Mouse (Mus musculus): ENCODE measurements around the gene Scd3. TPM values are rescaled to one million over a fixed set of nuclear protein-coding genes. Genes with fewer than 3 reads are reported as not detected.
"Not testable (repeated sequence)": the region's sequence is repeated elsewhere in the genome, so short reads cannot be mapped to it uniquely, and the experiment has no call there.

Gene Scd3
- polyA plus RNA-seq, 1 experiment, result 0.05 TPM

- Histone ChIP-seq H3K4me2 (ENCODE audit: low read depth) (no peak overlapping the region), H3K4me3 (no peak overlapping the region), H3K79me2 (ENCODE audit: control insufficient read depth, insufficient read depth) (no peaks in the 10 kb centered on the region), H3K36me3 (ENCODE audit: control insufficient read depth, insufficient read depth) (no peaks in the 10 kb centered on the region), H3K27me3 (ENCODE audit: control insufficient read depth, insufficient read depth, insufficient read length) (no peaks in the 10 kb centered on the region), H3ac (ENCODE audit: control insufficient read depth, insufficient read length) (no peak overlapping the region)
- TF ChIP-seq REST (IDR thresholded peaks at IDR 0.05; ENCODE audit: insufficient read depth, insufficient read length), result no peak
- TF ChIP-seq USF1 (IDR thresholded peaks at IDR 0.05; ENCODE audit: low read depth), result no peak
- TF ChIP-seq MYOG (IDR thresholded peaks at IDR 0.05; ENCODE audit: control insufficient read depth in 1 of 3, insufficient read depth in 1 of 3, insufficient read length in 2 of 3, low read depth in 2 of 3), result no peak
- TF ChIP-seq POLR2A (IDR thresholded peaks at IDR 0.05; ENCODE audit: insufficient read length, low read depth), result no peak
- TF ChIP-seq CEBPB (IDR thresholded peaks at IDR 0.05; ENCODE audit: insufficient read depth, poor library complexity, severe bottlenecking), result no peak
- no peak for TF ChIP-seq MAX (IDR thresholded peaks at IDR 0.05; ENCODE audit: low read depth)
- no peak for TF ChIP-seq POLR2AphosphoS2 (IDR thresholded peaks at IDR 0.05; ENCODE audit: insufficient read length, low read depth)
- no peak for TF ChIP-seq E2F4 (IDR thresholded peaks at IDR 0.05; ENCODE audit: insufficient read depth)
- TF ChIP-seq MYOD1 (IDR thresholded peaks at IDR 0.05; ENCODE audit: control insufficient read depth in 1 of 3, insufficient read length in 2 of 3, low read depth in 2 of 3), result no peak
- no peak for TF ChIP-seq TCF12 (IDR thresholded peaks at IDR 0.05; ENCODE audit: insufficient read depth, poor library complexity, severe bottlenecking)
- TF ChIP-seq SRF (IDR thresholded peaks at IDR 0.05; ENCODE audit: control insufficient read depth, insufficient read length, low read depth), result no peak
- no peak for TF ChIP-seq TCF3 (IDR thresholded peaks at IDR 0.05; ENCODE audit: insufficient read length, low read depth)
Measured at GRCm38 (mm10) chr19:44276861-44277260, 73.8 kb downstream of the Scd3 start.

GRCm38 (mm10) chr19:44277931-44278330 is 74.9 kb downstream of the Scd3 start:
- Histone ChIP-seq H3K27me3 (ENCODE audit: control insufficient read depth, insufficient read depth, insufficient read length) (no peaks in the 10 kb centered on the region), H3K4me3 (no peak overlapping the region), H3ac (ENCODE audit: control insufficient read depth, insufficient read length) (no peak overlapping the region), H3K79me2 (ENCODE audit: control insufficient read depth, insufficient read depth) (no peaks in the 10 kb centered on the region), H3K4me2 (ENCODE audit: low read depth) (no peak overlapping the region), H3K36me3 (ENCODE audit: control insufficient read depth, insufficient read depth) (no peaks in the 10 kb centered on the region)
- TF ChIP-seq MYOG (IDR thresholded peaks at IDR 0.05; ENCODE audit: control insufficient read depth in 1 of 3, insufficient read depth in 1 of 3, insufficient read length in 2 of 3, low read depth in 2 of 3), result no peak

GRCm38 (mm10) chr19:44280755-44281154 is 77.7 kb downstream of the Scd3 start:
- Histone ChIP-seq H3K27me3 (ENCODE audit: control insufficient read depth, insufficient read depth, insufficient read length) (no peaks in the 10 kb centered on the region), H3K79me2 (ENCODE audit: control insufficient read depth, insufficient read depth) (no peaks in the 10 kb centered on the region), H3K4me2 (ENCODE audit: low read depth) (peak overlapping the region; percentile 93), H3K36me3 (ENCODE audit: control insufficient read depth, insufficient read depth) (no peaks in the 10 kb centered on the region), H3K4me3 (no peak overlapping the region), H3ac (ENCODE audit: control insufficient read depth, insufficient read length) (no peak overlapping the region)
- TF ChIP-seq E2F4 (IDR thresholded peaks at IDR 0.05; ENCODE audit: insufficient read depth), result no peak
- TF ChIP-seq REST (IDR thresholded peaks at IDR 0.05; ENCODE audit: insufficient read depth, insufficient read length), result no peak

- not testable (repeated sequence) for H3K36me3 ChIP-seq (ENCODE audit: control insufficient read depth, insufficient read depth); H3K4me3 ChIP-seq; H3K79me2 ChIP-seq (ENCODE audit: control insufficient read depth, insufficient read depth); H3ac ChIP-seq (ENCODE audit: control insufficient read depth, insufficient read length); H3K27me3 ChIP-seq (ENCODE audit: control insufficient read depth, insufficient read depth, insufficient read length)
- H3K4me2 ChIP-seq (ENCODE audit: low read depth), result peak overlapping the region; percentile 93
Measured at GRCm38 (mm10) chr19:44281825-44282447, 78.9 kb downstream of the Scd3 start.

- Histone ChIP-seq H3ac (ENCODE audit: control insufficient read depth, insufficient read length) (no peak overlapping the region), H3K79me2 (ENCODE audit: control insufficient read depth, insufficient read depth) (no peaks in the 10 kb centered on the region), H3K27me3 (ENCODE audit: control insufficient read depth, insufficient read depth, insufficient read length) (no peaks in the 10 kb centered on the region), H3K4me2 (ENCODE audit: low read depth) (peak overlapping the region; percentile 95), H3K4me3 (no peak overlapping the region), H3K36me3 (ENCODE audit: control insufficient read depth, insufficient read depth) (no peaks in the 10 kb centered on the region)
- TF ChIP-seq REST (IDR thresholded peaks at IDR 0.05; ENCODE audit: insufficient read depth, insufficient read length) (no peak), MAX (IDR thresholded peaks at IDR 0.05; ENCODE audit: low read depth) (no peak), SRF (IDR thresholded peaks at IDR 0.05; ENCODE audit: control insufficient read depth, insufficient read length, low read depth) (no peak), TCF3 (IDR thresholded peaks at IDR 0.05; ENCODE audit: insufficient read length, low read depth) (no peak), POLR2A (IDR thresholded peaks at IDR 0.05; ENCODE audit: insufficient read length, low read depth) (no peak), MYOG (IDR thresholded peaks at IDR 0.05; ENCODE audit: control insufficient read depth in 1 of 3, insufficient read depth in 1 of 3, insufficient read length in 2 of 3, low read depth in 2 of 3) (no peak), USF1 (IDR thresholded peaks at IDR 0.05; ENCODE audit: low read depth) (no peak), POLR2AphosphoS2 (IDR thresholded peaks at IDR 0.05; ENCODE audit: insufficient read length, low read depth) (no peak), E2F4 (IDR thresholded peaks at IDR 0.05; ENCODE audit: insufficient read depth) (no peak), TCF12 (IDR thresholded peaks at IDR 0.05; ENCODE audit: insufficient read depth, poor library complexity, severe bottlenecking) (no peak)
Measured at GRCm38 (mm10) chr19:44282534-44283156, 79.6 kb downstream of the Scd3 start.
